Mouse (Mus musculus) limb, embryonic 10.5 days (tissue): Measurements from ENCODE around the gene Lefty1. TPM values are rescaled to one million over a fixed set of nuclear protein-coding genes. Genes with fewer than 3 reads are reported as not detected.

Experiments used
- DNase-seq: peaks from one replicate; pipeline ENCODE4 v3.0.0-alpha.2; 2017; ENCODE audit warnings: low spot score
- H3K27ac ChIP-seq: fragments of 300-500 bp; sonication (generic); 2 replicates; pipeline ENCODE4 v1.5.1; 2016; ENCODE audit warnings: mild to moderate bottlenecking
- H3K27me3 ChIP-seq: fragments of 300-500 bp; sonication (generic); 2 replicates; pipeline ENCODE4 v1.6.1; 2016; ENCODE audit warnings: low read depth, mild to moderate bottlenecking; ENCODE audit not compliant: poor library complexity, severe bottlenecking
- H3K36me3 ChIP-seq: fragments of 300-500 bp; sonication (generic); 2 replicates; pipeline ENCODE4 v1.6.1; 2016; ENCODE audit warnings: mild to moderate bottlenecking, moderate library complexity
- H3K4me1 ChIP-seq: fragments of 300-500 bp; sonication (generic); 2 replicates; pipeline ENCODE4 v1.6.1; 2016
- H3K4me3 ChIP-seq: fragments of 300-500 bp; sonication (generic); 2 replicates; pipeline ENCODE4 v1.5.1; 2016; ENCODE audit warnings: mild to moderate bottlenecking, moderate library complexity
- H3K9me3 ChIP-seq: fragments of 300-500 bp; sonication (generic); replicated peaks from 2 replicates; pipeline ENCODE4 v1.6.1; 2016; ENCODE audit warnings: mild to moderate bottlenecking
- WGBS: fragments of 180-500 bp; shearing (Covaris S2); methylation state at CpG from one replicate; pipeline ENCODE4 v1.1.7; 2016; 5-methylcytosine and 5-hydroxymethylcytosine counted together
- polyA plus RNA-seq: library from polyadenylated mRNA; unstranded; fragments of >200 nt; fragmentation: Nextera tagmentation; extraction: Ambion mirVana; gene quantifications from 2 replicates; pipeline ENCODE4 v1.2.1, GENCODE M21; 2016

The Lefty1 gene
- polyA plus RNA-seq, 1 experiment from 2014 or later, result 0.33 TPM

GRCm38 (mm10) chr1:180905876-180906275 lies 28.9 kb upstream of the Lefty1 start:
- Histone ChIP-seq H3K4me1 (peaks cover 26% of the 10 kb centered on the region), H3K27me3 (no peaks in the 10 kb centered on the region), H3K4me3 (peak overlapping the region; percentile 76), H3K9me3 (no peaks in the 10 kb centered on the region), H3K27ac (peak overlapping the region; percentile 26; the same call in 1 of the 2 replicates), H3K36me3 (peaks cover 45% of the 10 kb centered on the region)
- no peak for DNase-seq
- WGBS, result 96% methylated on average over 17 of the region's 17 CpGs

- no peak overlapping the region for H3K27ac ChIP-seq
- peaks cover 45% of the 10 kb centered on the region for H3K36me3 ChIP-seq
- no peaks in the 10 kb centered on the region for H3K9me3 ChIP-seq
- no peaks in the 10 kb centered on the region for H3K27me3 ChIP-seq
- H3K4me3 ChIP-seq, result peak overlapping the region; percentile 76; the same call in 1 of the 2 replicates
- 94% methylated on average over 24 of the region's 24 CpGs for WGBS
- H3K4me1 ChIP-seq, result peaks cover 33% of the 10 kb centered on the region
- no peak for DNase-seq
Observed at GRCm38 (mm10) chr1:180906461-180907147, 28.2 kb upstream of the Lefty1 start.

- peak overlapping the region; percentile 46; the same call in 1 of the 2 replicates for H3K27ac ChIP-seq
- H3K27me3 ChIP-seq, result 0 out of 2 replicates have a peak, but pooled peaks cover 4% of the 10 kb centered on the region
- H3K36me3 ChIP-seq, result peaks cover 36% of the 10 kb centered on the region
- H3K4me1 ChIP-seq, result peaks cover 35% of the 10 kb centered on the region
- no peak for DNase-seq
- H3K4me3 ChIP-seq, result peak overlapping the region; percentile 32
- H3K9me3 ChIP-seq, result no peaks in the 10 kb centered on the region
- 49% methylated on average over 8 of the region's 8 CpGs for WGBS
Observed at GRCm38 (mm10) chr1:180911138-180911537, 23.7 kb upstream of the Lefty1 start.

- 47% methylated on average over 20 of the region's 20 CpGs for WGBS
Observed at GRCm38 (mm10) chr1:180911653-180912287, 23.1 kb upstream of the Lefty1 start.

GRCm38 (mm10) chr1:180912792-180913191 lies 22.0 kb upstream of the Lefty1 start:
- no peak for DNase-seq
- Histone ChIP-seq H3K4me1 (peaks cover 36% of the 10 kb centered on the region), H3K36me3 (peaks cover 19% of the 10 kb centered on the region), H3K4me3 (no peak overlapping the region), H3K9me3 (no peaks in the 10 kb centered on the region), H3K27ac (peak overlapping the region; percentile 11; the same call in 1 of the 2 replicates), H3K27me3 (0 out of 2 replicates have a peak, but pooled peaks cover 4% of the 10 kb centered on the region)
- WGBS, result 82% methylated on average over 5 of the region's 5 CpGs

More at GRCm38 (mm10) chr1:180911653-180912287, 23.1 kb upstream of the Lefty1 start:
- peaks cover 32% of the 10 kb centered on the region for H3K4me1 ChIP-seq
- peak overlapping the region; percentile 32 for H3K4me3 ChIP-seq
- H3K27ac ChIP-seq, result peak overlapping the region; percentile 46
- peak; percentile 36 for DNase-seq
- H3K36me3 ChIP-seq, result peaks cover 30% of the 10 kb centered on the region
- H3K9me3 ChIP-seq, result no peaks in the 10 kb centered on the region
- H3K27me3 ChIP-seq, result 0 out of 2 replicates have a peak, but pooled peaks cover 4% of the 10 kb centered on the region

GRCm38 (mm10) chr1:180913797-180914196 lies 21.0 kb upstream of the Lefty1 start:
- 32% methylated on average over 4 of the region's 4 CpGs for WGBS
- no peak overlapping the region for H3K4me3 ChIP-seq
- peaks cover 39% of the 10 kb centered on the region for H3K4me1 ChIP-seq
- H3K9me3 ChIP-seq, result no peaks in the 10 kb centered on the region
- peak; percentile 37 for DNase-seq
- H3K36me3 ChIP-seq, result peaks cover 9% of the 10 kb centered on the region
- H3K27ac ChIP-seq, result no peak overlapping the region; the same call in 1 of the 2 replicates
- 0 out of 2 replicates have a peak, but pooled peaks cover 4% of the 10 kb centered on the region for H3K27me3 ChIP-seq

- DNase-seq, result no peak
- Histone ChIP-seq H3K4me3 (no peak overlapping the region), H3K27ac (no peak overlapping the region), H3K36me3 (no peaks in the 10 kb centered on the region), H3K9me3 (no peaks in the 10 kb centered on the region), H3K4me1 (peaks cover 38% of the 10 kb centered on the region), H3K27me3 (0 out of 2 replicates have a peak, but pooled peaks cover 4% of the 10 kb centered on the region)
- WGBS, result 92% methylated on average over 11 of the region's 11 CpGs
Observed at GRCm38 (mm10) chr1:180916425-180916824, 18.4 kb upstream of the Lefty1 start.

- Histone ChIP-seq H3K27me3 (0 out of 2 replicates have a peak, but pooled peaks cover 4% of the 10 kb centered on the region), H3K27ac (no peak overlapping the region), H3K4me3 (no peak overlapping the region), H3K36me3 (no peaks in the 10 kb centered on the region), H3K9me3 (no peaks in the 10 kb centered on the region), H3K4me1 (peaks cover 31% of the 10 kb centered on the region)
- 45% methylated on average over 1 of the region's 1 CpGs for WGBS
- no peak for DNase-seq
Observed at GRCm38 (mm10) chr1:180917053-180917452, 17.8 kb upstream of the Lefty1 start.

GRCm38 (mm10) chr1:180919686-180920085 lies 15.1 kb upstream of the Lefty1 start:
- Histone ChIP-seq H3K27me3 (0 out of 2 replicates have a peak, but pooled peaks cover 4% of the 10 kb centered on the region), H3K27ac (no peak overlapping the region), H3K4me1 (0 out of 2 replicates have a peak, but pooled peaks cover 11% of the 10 kb centered on the region), H3K4me3 (no peak overlapping the region), H3K36me3 (no peaks in the 10 kb centered on the region), H3K9me3 (no peaks in the 10 kb centered on the region)
- peak; percentile 47 for DNase-seq
- WGBS, result 34% methylated on average over 8 of the region's 8 CpGs

GRCm38 (mm10) chr1:180922273-180923048 lies 12.4 kb upstream of the Lefty1 start:
- no peak for DNase-seq
- WGBS, result 68% methylated on average over 6 of the region's 6 CpGs
- no peaks in the 10 kb centered on the region for H3K36me3 ChIP-seq
- H3K27me3 ChIP-seq, result no peaks in the 10 kb centered on the region
- H3K4me1 ChIP-seq, result 0 out of 2 replicates have a peak, but pooled peaks cover 8% of the 10 kb centered on the region
- H3K4me3 ChIP-seq, result no peak overlapping the region
- no peak overlapping the region for H3K27ac ChIP-seq
- no peaks in the 10 kb centered on the region for H3K9me3 ChIP-seq

- DNase-seq, result no peak
- Histone ChIP-seq H3K4me3 (no peak overlapping the region), H3K36me3 (no peaks in the 10 kb centered on the region), H3K4me1 (no peaks in the 10 kb centered on the region), H3K27ac (no peak overlapping the region), H3K27me3 (peaks cover 4% of the 10 kb centered on the region; the same call in 1 of the 2 replicates), H3K9me3 (no peaks in the 10 kb centered on the region)
- WGBS, result 39% methylated on average over 2 of the region's 2 CpGs
Observed at GRCm38 (mm10) chr1:180924737-180925136, 10.1 kb upstream of the Lefty1 start.

GRCm38 (mm10) chr1:180926286-180926685 lies 8.5 kb upstream of the Lefty1 start:
- Histone ChIP-seq H3K4me1 (no peaks in the 10 kb centered on the region), H3K9me3 (no peaks in the 10 kb centered on the region), H3K4me3 (no peak overlapping the region), H3K27ac (no peak overlapping the region), H3K36me3 (no peaks in the 10 kb centered on the region), H3K27me3 (peaks cover 4% of the 10 kb centered on the region; the same call in 1 of the 2 replicates)
- 73% methylated on average over 4 of the region's 4 CpGs for WGBS
- DNase-seq, result no peak
